Mouse (Mus musculus) neural tube, embryonic 15.5 days (tissue): ENCODE measurements at regions not wholly inside any gene's neighbourhood (a gene's known extent, or its start where the extent isn't known, plus 50 kb on each side); places are given as distances from the start of the nearest gene placed in this dataset.
A peak's percentile ranks its signal among the peaks of the same experiment; 100 is the strongest.
"Not testable (repeated sequence)": the region's sequence is repeated elsewhere in the genome, so short reads cannot be mapped to it uniquely, and the experiment has no call there.

Experiments
- ATAC-seq: fragments of 200-750 bp; cut with Nextera tagmentation; 2 replicates; pipeline ENCODE4 v1.8.0; 2017; ENCODE audit warnings: mild to moderate bottlenecking, moderate TSS enrichment, moderate library complexity; ENCODE audit not compliant: low FRiP score
- H3K27ac ChIP-seq: fragments of 300-500 bp; sonication (generic); replicated peaks from 2 replicates; pipeline ENCODE4 v1.5.1; 2015; ENCODE audit warnings: mild to moderate bottlenecking, inconsistent platforms
- H3K27me3 ChIP-seq: fragments of 300-500 bp; sonication (generic); replicated peaks from 2 replicates; pipeline ENCODE4 v1.6.1; 2015; ENCODE audit warnings: inconsistent platforms
- H3K36me3 ChIP-seq: fragments of 300-500 bp; sonication (generic); 2 replicates; pipeline ENCODE4 v1.6.1; 2015; ENCODE audit warnings: inconsistent platforms
- H3K4me1 ChIP-seq: fragments of 300-500 bp; sonication (generic); 2 replicates; pipeline ENCODE4 v1.6.1; 2015; ENCODE audit warnings: inconsistent platforms
- H3K4me2 ChIP-seq: fragments of 300-500 bp; sonication (generic); 2 replicates; pipeline ENCODE4 v1.6.1; 2015; ENCODE audit warnings: inconsistent platforms, mild to moderate bottlenecking, moderate library complexity
- H3K4me3 ChIP-seq: fragments of 300-500 bp; sonication (generic); replicated peaks from 2 replicates; pipeline ENCODE4 v1.5.1; 2015; ENCODE audit warnings: mild to moderate bottlenecking, inconsistent platforms
- H3K9ac ChIP-seq: fragments of 300-500 bp; sonication (generic); replicated peaks from 2 replicates; pipeline ENCODE4 v1.6.1; 2015; ENCODE audit warnings: mild to moderate bottlenecking, inconsistent platforms
- H3K9me3 ChIP-seq: fragments of 300-500 bp; sonication (generic); replicated peaks from 2 replicates; pipeline ENCODE4 v1.6.1; 2016; ENCODE audit warnings: inconsistent platforms
- WGBS: fragments of 180-500 bp; shearing (Covaris S2); methylation state at CpG from one replicate; pipeline ENCODE4 v1.1.7; 2015; ENCODE audit warnings: mixed read lengths; 5-methylcytosine and 5-hydroxymethylcytosine counted together

- no peaks in the 10 kb centered on the region for H3K9me3 ChIP-seq
- peak; percentile 81 for ATAC-seq
- WGBS, result 46% methylated on average over 5 of the region's 5 CpGs
- no peaks in the 10 kb centered on the region for H3K27me3 ChIP-seq
- no peak overlapping the region for H3K4me2 ChIP-seq
- H3K4me3 ChIP-seq, result no peak overlapping the region
- H3K4me1 ChIP-seq, result peaks cover 13% of the 10 kb centered on the region
- H3K27ac ChIP-seq, result peak overlapping the region; percentile 39; the same call in 1 of the 2 replicates
- H3K9ac ChIP-seq, result no peak overlapping the region
- no peaks in the 10 kb centered on the region for H3K36me3 ChIP-seq
Measured at GRCm38 (mm10) chr10:25622585-25622984, 86.5 kb upstream of the Smlr1 start.

GRCm38 (mm10) chr10:25621747-25622134 lies 85.7 kb upstream of the Smlr1 start:
- Histone ChIP-seq H3K4me2 (peak overlapping the region; percentile 32; the same call in 1 of the 2 replicates), H3K27ac (peak overlapping the region; percentile 39; the same call in 1 of the 2 replicates), H3K4me1 (peaks cover 13% of the 10 kb centered on the region)
- H3K36me3 ChIP-seq, H3K9ac ChIP-seq, H3K27me3 ChIP-seq, H3K4me3 ChIP-seq, H3K9me3 ChIP-seq: not testable (repeated sequence)
- ATAC-seq, result peak; percentile 28; the same call in 1 of the 2 replicates
- WGBS, result 39% methylated on average over 1 of the region's 1 CpGs

- peak; percentile 74 for ATAC-seq
- Histone ChIP-seq H3K27ac (peak overlapping the region; percentile 39; the same call in 1 of the 2 replicates), H3K4me1 (peaks cover 13% of the 10 kb centered on the region), H3K4me2 (peak overlapping the region; percentile 32; the same call in 1 of the 2 replicates), H3K36me3 (no peaks in the 10 kb centered on the region), H3K9me3 (no peaks in the 10 kb centered on the region), H3K4me3 (no peak overlapping the region), H3K27me3 (no peaks in the 10 kb centered on the region), H3K9ac (no peak overlapping the region)
- 25% methylated on average over 10 of the region's 10 CpGs for WGBS
Measured at GRCm38 (mm10) chr10:25620939-25621746, 85.1 kb upstream of the Smlr1 start.

- ATAC-seq, result no peak
- H3K4me1 ChIP-seq, result peaks cover 13% of the 10 kb centered on the region
- H3K9me3 ChIP-seq, result peaks cover 3% of the 10 kb centered on the region; the same call in 1 of the 2 replicates
- WGBS, result 87% methylated on average over 2 of the region's 2 CpGs
- no peak overlapping the region for H3K27ac ChIP-seq
- no peaks in the 10 kb centered on the region for H3K36me3 ChIP-seq
- H3K4me3 ChIP-seq, result no peak overlapping the region
- H3K9ac ChIP-seq, result no peak overlapping the region
- H3K27me3 ChIP-seq, result no peaks in the 10 kb centered on the region
- H3K4me2 ChIP-seq, result no peak overlapping the region
Measured at GRCm38 (mm10) chr10:25619702-25620101, 83.6 kb upstream of the Smlr1 start.

- Histone ChIP-seq H3K9me3 (no peaks in the 10 kb centered on the region), H3K36me3 (no peaks in the 10 kb centered on the region), H3K27me3 (no peaks in the 10 kb centered on the region), H3K4me3 (no peak overlapping the region), H3K27ac (no peak overlapping the region), H3K4me1 (no peaks in the 10 kb centered on the region), H3K4me2 (no peak overlapping the region), H3K9ac (no peak overlapping the region)
- ATAC-seq, result no peak
- WGBS, result 94% methylated on average over 2 of the region's 2 CpGs
Measured at GRCm38 (mm10) chr10:25601471-25601870, 65.4 kb upstream of the Smlr1 start.

GRCm38 (mm10) chr10:25589316-25589645 lies 53.2 kb upstream of the Smlr1 start:
- H3K36me3 ChIP-seq, result no peaks in the 10 kb centered on the region
- H3K4me3 ChIP-seq, result no peak overlapping the region
- H3K4me1 ChIP-seq, result no peaks in the 10 kb centered on the region
- H3K27ac ChIP-seq, result no peak overlapping the region
- no peak for ATAC-seq
- no peak overlapping the region for H3K9ac ChIP-seq
- no peaks in the 10 kb centered on the region for H3K9me3 ChIP-seq
- WGBS, result 89% methylated on average over 2 of the region's 2 CpGs
- H3K4me2 ChIP-seq, result no peak overlapping the region
- no peaks in the 10 kb centered on the region for H3K27me3 ChIP-seq

GRCm38 (mm10) chr10:25588611-25589315 lies 52.7 kb upstream of the Smlr1 start:
- no peaks in the 10 kb centered on the region for H3K27me3 ChIP-seq
- H3K9ac ChIP-seq, result no peak overlapping the region
- H3K36me3 ChIP-seq, result no peaks in the 10 kb centered on the region
- WGBS, result 66% methylated on average over 12 of the region's 12 CpGs
- H3K27ac ChIP-seq, result no peak overlapping the region
- H3K4me2 ChIP-seq, result no peak overlapping the region
- no peak overlapping the region for H3K4me3 ChIP-seq
- H3K4me1 ChIP-seq, result no peaks in the 10 kb centered on the region
- ATAC-seq, result no peak
- no peaks in the 10 kb centered on the region for H3K9me3 ChIP-seq
